Mouse (Mus musculus): Measurements from ENCODE around the gene Gm19345. TPM values are rescaled to one million over a fixed set of nuclear protein-coding genes. Genes with fewer than 3 reads are reported as not detected.
A peak's percentile ranks its signal among the peaks of the same experiment; 100 is the strongest.

The Gm19345 gene
- not detected for total RNA-seq (2021)
- long read RNA-seq, experiment 1, result 0 reads
- long read RNA-seq, experiment 2, result 0 reads

DNA sequence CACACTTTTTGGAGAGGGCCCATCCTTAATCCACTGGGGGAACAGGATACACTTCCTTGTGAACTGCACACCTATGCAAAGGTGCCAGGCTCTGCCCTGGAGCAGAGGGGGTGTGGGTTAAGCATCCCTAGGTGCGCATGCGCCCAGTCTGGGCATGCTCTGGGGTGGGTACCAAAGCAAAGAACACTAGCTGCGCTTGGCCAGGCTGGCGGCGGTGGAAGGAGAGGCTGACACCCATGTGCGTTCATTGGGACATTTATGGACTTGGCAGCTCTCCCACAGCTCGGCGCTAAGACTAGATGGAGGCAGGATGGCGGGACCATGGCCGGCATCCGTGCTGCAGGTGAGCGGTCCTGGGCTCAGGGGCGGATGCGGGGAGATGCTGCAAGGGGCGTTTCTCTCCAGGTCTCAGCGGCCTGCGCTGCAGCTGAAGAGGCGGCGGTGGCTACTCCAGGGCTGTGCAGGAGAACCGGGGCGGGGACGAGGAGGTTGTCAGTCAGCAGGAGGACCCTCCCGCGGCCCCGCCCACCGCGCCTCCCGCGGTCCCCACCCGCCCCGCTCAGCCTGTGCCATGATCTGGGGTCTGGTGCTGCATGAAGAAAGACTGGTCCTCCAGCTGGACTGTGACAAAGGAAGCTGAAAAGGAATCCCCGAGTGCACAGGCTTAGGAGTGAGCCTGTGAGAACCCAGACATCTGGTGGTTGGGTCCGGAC, at the start of gene Gm19345:
Gene Gm19345 (plus strand): TSS at position 146 of the 713 bp plus-strand sequence.
- no peak for DNase-seq
- intact Hi-C loops (cut with DNase I), result no loop called here

- intact Hi-C loops (cut with DNase I), result loop anchor here (1.0 to 10.0 kb wide), 2 partner anchors 40 to 152 kb away; partner anchors contain the start of gene Igsf23
- DNase-seq, result peak; percentile 61 to 75
Measured at GRCm38 (mm10) chr7:19802995-19803394, 48.8 kb upstream of the Gm19345 start.

- intact Hi-C loops (cut with DNase I), result loop anchor here (10.0 kb wide), 1 partner anchor 148 kb away; the partner anchor contains the start of gene Igsf23
- DNase-seq, result no peak
Measured at GRCm38 (mm10) chr7:19806356-19806969, 45.3 kb upstream of the Gm19345 start.

- no peak for DNase-seq
- intact Hi-C loops (cut with DNase I), result loop anchor here (10.0 kb wide), 1 partner anchor 145 kb away; the partner anchor contains the start of gene Igsf23
Measured at GRCm38 (mm10) chr7:19809369-19809768, 42.4 kb upstream of the Gm19345 start.

- intact Hi-C loops (cut with DNase I), result no loop called here
- DNase-seq, result peak in 1 of 2 experiments; percentile 25
Measured at GRCm38 (mm10) chr7:19811114-19811513, 40.7 kb upstream of the Gm19345 start.

GRCm38 (mm10) chr7:19813161-19813560, 38.6 kb upstream of the Gm19345 start:
- intact Hi-C loops (cut with DNase I), result no loop called here
- DNase-seq, result no peak

DNA sequence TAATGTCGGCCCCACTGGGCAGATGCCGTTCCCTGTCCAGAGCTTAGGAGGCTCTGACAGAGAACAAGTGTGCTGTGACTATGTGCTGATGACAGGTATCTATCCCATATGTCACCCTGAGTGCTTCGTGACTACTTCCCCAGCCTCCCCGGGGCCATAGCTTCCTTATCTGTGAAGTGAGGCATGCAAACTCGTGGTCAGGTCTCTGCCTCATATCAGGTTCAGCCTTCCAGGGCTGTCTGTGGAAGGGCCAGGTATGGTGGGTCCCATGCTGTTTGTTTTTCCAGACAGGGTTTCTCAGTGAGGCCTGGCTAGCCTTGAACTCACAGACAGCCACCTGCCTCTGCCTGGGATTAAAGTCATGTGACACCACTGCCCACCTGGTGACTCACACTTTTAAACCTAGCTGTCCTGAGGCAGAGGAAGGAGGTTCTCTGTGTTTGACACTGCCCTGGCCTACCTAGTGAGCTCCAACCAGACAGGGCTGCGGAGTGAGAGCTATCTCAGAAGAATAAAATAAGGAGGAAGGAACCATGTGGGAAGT, 38.2 kb upstream of the Gm19345 start:
- DNase-seq, result no peak
- intact Hi-C loops (cut with DNase I), result no loop called here

DNA sequence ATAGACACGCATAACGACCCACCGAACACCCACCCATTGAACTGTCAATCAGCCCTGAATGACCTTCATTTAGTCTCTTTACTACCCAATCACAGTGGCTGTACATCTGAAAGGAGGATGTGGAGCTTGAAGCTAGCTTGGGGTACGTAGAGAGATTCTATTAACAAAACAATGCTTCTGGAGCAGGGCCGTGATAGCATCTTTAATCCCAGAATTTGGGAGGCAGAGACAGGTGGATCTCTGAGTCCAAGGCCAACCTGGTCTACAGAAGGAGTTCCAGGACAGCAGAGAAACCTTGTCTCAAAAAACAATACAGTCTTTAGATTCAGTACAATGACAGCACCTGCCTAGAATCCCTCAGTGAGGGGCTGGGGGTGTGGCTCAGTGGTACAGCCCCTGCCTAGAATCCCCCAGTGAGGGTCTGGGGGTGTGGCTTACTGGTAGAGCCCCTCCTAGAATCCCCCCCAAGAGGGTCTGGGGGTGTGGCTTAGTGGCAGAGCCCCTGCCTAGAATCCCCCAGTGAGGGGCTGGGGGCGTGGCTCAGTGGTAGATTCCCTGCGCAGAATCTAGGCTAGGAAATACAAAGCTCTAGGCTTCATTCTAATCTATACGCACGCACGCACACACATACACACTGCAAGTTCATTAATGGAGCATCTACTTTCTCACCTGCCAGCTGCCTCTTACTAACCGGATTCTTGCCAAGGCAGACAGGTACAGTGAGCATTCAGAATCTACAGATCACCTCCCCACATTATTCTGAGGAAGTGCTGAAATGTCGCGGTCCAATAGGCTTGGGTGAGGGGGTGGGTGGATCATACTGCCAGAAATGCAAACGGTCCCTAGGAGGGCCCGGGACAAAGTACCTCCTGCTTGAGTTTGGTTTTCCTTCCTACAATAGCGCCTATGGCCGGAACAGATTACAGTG, 36.2 kb upstream of the Gm19345 start:
- DNase-seq, result no peak
- intact Hi-C loops (cut with DNase I), result no loop called here

- intact Hi-C loops (cut with DNase I), result no loop called here
- peak; percentile 76 to 86 for DNase-seq
Measured at GRCm38 (mm10) chr7:19816224-19816771, 35.5 kb upstream of the Gm19345 start.

DNA sequence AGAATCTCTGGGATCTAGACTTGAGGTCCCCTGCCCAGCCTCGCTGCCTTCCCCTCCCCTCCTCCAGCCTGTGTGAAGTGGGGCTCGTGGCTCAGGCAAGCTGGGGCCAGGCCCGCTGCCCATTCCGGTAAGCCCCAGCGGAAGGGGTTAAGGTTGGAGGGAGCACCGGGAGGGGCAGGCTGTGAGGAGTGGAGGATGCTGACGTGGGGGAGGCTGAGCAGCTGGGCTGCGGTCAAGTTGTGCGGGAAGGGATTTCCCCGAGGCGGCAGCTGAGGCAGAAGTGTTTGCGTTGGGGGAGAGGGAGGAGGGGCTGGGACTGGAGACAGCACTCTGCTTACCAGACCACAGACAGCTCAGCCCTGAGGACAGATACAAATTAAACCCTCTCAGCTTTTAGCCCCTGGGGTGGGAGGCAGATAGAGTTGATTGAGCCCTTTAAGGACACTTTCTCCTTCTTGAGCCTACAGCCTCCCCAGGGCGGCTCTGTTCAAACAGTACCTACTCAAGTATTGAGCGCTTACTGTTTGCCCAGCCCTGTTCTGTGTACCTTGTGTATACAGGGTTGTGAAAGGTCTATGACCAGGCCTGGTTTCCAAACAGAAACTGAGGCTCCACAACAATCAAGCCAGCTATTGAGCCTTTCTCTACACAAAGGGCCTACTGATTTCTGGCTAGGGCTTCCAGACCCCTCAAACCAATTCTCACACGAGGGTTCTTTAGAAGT, 34.3 kb upstream of the Gm19345 start:
- peak; percentile 38 to 43 for DNase-seq
- intact Hi-C loops (cut with DNase I), result no loop called here

DNA sequence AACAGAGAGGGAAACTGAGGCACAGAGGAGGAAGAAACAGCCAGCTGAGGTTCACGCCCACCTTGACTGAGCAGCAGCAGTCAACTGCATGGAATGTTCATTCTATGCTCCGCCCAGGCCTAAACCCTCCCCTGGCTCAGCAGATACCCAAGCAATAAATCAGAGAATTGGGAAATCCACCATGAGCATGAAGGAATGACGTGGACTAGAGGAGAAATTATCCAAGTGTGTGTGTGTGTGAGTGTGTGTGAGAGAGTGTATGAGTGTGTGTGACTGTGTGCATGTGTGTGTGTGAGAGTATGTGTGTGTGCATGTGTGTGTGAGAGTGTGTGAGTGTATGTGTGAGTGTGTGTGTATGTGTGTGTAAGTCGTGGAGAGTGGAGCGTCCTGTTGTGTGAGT, 33.4 kb upstream of the Gm19345 start:
- no peak for DNase-seq
- intact Hi-C loops (cut with DNase I), result no loop called here

DNA sequence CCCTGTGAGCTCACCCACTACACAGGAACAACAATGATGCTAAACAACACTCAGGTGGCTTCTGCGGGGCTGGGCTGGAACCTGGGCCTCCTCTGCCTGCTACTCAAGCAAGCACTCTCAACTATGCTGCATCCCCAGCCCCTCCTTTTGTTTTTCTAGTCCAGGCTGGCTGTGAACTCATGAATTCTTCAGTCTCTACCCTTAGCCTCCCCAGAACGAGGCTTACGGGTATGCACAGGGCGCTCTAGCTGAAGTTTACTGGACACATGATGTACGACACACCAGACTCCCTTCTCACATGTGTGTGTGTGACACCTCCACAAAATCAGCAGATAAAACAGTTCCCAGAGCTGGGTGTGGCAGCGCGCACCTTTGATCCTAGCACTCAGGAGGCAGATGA, 32.9 kb upstream of the Gm19345 start:
- intact Hi-C loops (cut with DNase I), result no loop called here
- DNase-seq, result no peak

GRCm38 (mm10) chr7:19820347-19821048, 31.3 kb upstream of the Gm19345 start:
- intact Hi-C loops (cut with DNase I), result no loop called here
- no peak for DNase-seq

GRCm38 (mm10) chr7:19821633-19822032, 30.2 kb upstream of the Gm19345 start:
- intact Hi-C loops (cut with DNase I), result no loop called here
- DNase-seq, result no peak

DNA sequence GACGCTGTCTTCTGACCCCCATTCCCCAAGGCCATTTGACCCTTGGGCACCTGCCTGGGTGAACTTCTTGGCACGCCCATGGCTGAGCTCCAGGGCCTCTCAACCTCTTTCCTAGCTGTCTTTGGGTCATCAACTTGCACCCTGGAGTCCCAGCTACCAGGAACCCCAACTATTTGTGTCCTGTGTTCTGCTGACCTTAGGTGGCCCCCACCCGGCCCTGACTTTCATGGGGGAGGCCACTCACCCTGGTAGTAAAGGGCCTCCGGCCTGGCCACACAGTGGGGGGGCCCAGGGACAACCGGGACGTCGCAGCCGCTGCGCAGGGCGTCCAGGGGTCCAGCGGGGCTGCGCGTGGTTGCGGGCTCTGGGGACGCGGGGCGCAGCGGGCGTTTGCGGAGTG, 29.6 kb upstream of the Gm19345 start:
- no peak for DNase-seq
- intact Hi-C loops (cut with DNase I), result no loop called here

DNA sequence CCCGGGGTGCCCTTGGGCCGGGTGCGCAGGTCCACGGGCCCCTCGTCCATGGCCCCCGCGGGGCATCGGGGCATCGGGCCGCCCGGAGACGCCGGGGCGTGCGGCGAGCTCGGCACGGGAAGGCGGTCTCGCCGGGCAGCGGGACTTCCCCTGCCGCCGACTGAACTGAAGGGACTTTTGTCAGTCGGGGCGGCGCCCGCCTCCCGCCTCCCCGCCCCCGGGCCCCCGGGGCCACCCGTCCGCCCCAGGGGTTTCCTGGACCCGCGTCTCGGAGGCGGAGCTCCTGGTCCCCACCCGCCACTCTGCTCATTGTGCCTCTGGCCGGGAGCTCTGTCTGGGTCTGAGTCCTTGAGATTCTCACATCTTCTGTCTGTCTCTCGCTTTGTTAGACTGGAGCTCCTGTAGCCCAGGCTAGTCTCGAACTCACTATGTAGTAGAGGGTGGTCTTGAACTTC, 29.2 kb upstream of the Gm19345 start, which contains the start of gene Bcl3:
Gene Bcl3 (minus strand): TSS at position 167 of the 455 bp plus-strand sequence.
- intact Hi-C loops (cut with DNase I), result no loop called here
- DNase-seq, result peak; percentile 60 to 67

- intact Hi-C loops (cut with DNase I), result no loop called here
- DNase-seq, result no peak
Measured at GRCm38 (mm10) chr7:19823256-19824181, 28.3 kb upstream of the Gm19345 start.

Measured in gastrocnemius, postnatal 36 days (tissue).